ENCODE assay signal across 21 mouse cellular contexts in the genomic region with DNA sequence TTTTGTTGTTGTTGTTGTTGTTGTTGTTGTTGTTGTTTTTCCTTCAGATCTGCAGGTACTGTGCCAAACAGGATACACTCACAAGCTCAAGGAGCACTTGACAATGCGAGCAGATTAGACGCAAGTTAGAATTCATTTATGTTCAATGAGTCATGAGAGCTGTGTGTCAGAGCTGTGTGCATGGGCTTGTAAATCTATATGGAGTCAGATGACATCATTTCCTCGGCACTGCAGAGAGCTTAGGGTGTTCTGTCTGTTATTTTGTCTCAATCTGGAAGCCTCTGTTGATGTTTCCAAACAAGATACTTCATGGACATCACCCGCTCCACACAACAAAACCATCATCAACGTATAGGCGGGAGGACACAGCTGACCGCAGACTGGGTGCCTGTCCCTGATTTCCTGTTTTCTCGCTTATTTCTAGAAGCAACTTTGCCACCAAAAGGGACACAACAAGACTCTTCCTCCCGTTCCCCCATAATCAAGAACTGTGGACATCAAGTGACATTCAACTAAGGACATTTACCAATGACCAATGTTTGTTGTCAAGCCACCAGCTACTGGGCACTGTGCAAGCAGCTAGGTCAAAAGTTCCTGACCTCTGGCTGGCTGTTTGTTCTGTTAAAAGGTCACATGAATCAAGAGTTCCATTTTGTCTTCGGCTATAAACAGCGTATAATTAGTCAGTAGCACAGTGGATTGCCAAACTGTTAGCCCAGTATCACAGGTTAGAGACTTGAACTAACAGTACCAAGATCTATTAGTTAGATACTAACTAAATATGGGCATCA.
DNase-seq lines count a peak whose midpoint lies in the region; ATAC-seq lines count a peak whose summit lies in the region.
"Had no signal": no experiment of that assay in that cellular context is flagged by ENCODE, and none has a peak within 500 bp of the region (broad histone marks: within the 10 kb centered on the region; RNA-seq: fewer than 3 reads in every experiment).

No protein-coding gene starts in this region.

- peak; percentile 23 for DNase-seq in embryo, embryonic 10 days (ENCODE audit: low spot score)
- DNase-seq in embryo, embryonic 11 days = no peak
- DNase-seq in kidney, adult 11 months = no peak
- peak; percentile 37 for DNase-seq in NIH3T3 (ENCODE audit: low read depth)
- no peak for DNase-seq in cerebellum, adult 8-10 months
- DNase-seq: adrenal gland, adult 8-10 months; cerebellum, postnatal 14 days; gastrocnemius, postnatal 10 days; heart, adult 2 months; lung, adult 2 months; lung, postnatal 4 days; right cerebral cortex, postnatal 25 days had no signal

- H3K4me1 ChIP-seq in kidney, embryonic 14.5 days (ENCODE audit: control insufficient read depth, insufficient read depth, low read length) = no peaks in the 10 kb centered on the region
- H3K4me1 ChIP-seq in liver, embryonic 16.5 days (ENCODE audit: control insufficient read depth, low read depth, low read length) = peaks cover 11% of the 10 kb centered on the region
- H3K4me1 ChIP-seq in hindbrain, embryonic 13.5 days (replicated peaks) = no peaks in the 10 kb centered on the region
- H3K4me1 ChIP-seq: hindbrain, embryonic 10.5 days; limb, embryonic 12.5 days; stomach, embryonic 15.5 days had no signal

- no peaks in the 10 kb centered on the region for H3K27me3 ChIP-seq in kidney, embryonic 14.5 days (ENCODE audit: control insufficient read depth, insufficient read depth, low read length)
- H3K27me3 ChIP-seq in liver, embryonic 16.5 days (ENCODE audit: control insufficient read depth, insufficient read depth, low read depth, low read length) = no peaks in the 10 kb centered on the region
- H3K27me3 ChIP-seq in hindbrain, embryonic 13.5 days = no peaks in the 10 kb centered on the region
- H3K27me3 ChIP-seq: kidney, embryonic 15.5 days; limb, embryonic 12.5 days; stomach, embryonic 15.5 days had no signal

- no peak overlapping the region for H3K4me2 ChIP-seq in kidney, embryonic 14.5 days (replicated peaks; ENCODE audit: low read depth, low read length)
- H3K4me2 ChIP-seq in liver, embryonic 16.5 days (ENCODE audit: low read depth, low read length) = no peak overlapping the region
- no peak overlapping the region for H3K4me2 ChIP-seq in hindbrain, embryonic 13.5 days
- H3K4me2 ChIP-seq: kidney, embryonic 15.5 days; limb, embryonic 12.5 days; stomach, embryonic 15.5 days had no signal

- H3K9ac ChIP-seq in kidney, embryonic 14.5 days (ENCODE audit: low read depth, low read length) = no peak overlapping the region
- H3K9ac ChIP-seq in liver, embryonic 16.5 days (ENCODE audit: low read depth, low read length) = no peak overlapping the region
- no peak overlapping the region for H3K9ac ChIP-seq in hindbrain, embryonic 13.5 days
- H3K9ac ChIP-seq: kidney, embryonic 15.5 days; limb, embryonic 12.5 days; stomach, embryonic 15.5 days had no signal

- 75% methylated on average over 11 of the region's 11 CpGs for WGBS in kidney, embryonic 14.5 days
- 72% methylated on average over 11 of the region's 11 CpGs for WGBS in liver, embryonic 16.5 days (ENCODE audit: insufficient replicate concordance)
- WGBS in hindbrain, embryonic 13.5 days = 88% methylated on average over 11 of the region's 11 CpGs

- peak; percentile 43; the same call in 1 of the 2 replicates for ATAC-seq in kidney, embryonic 14.5 days (ENCODE audit: low FRiP score, low TSS enrichment)
- ATAC-seq in liver, embryonic 16.5 days (ENCODE audit: low read depth) = peak; percentile 47
- no peak for ATAC-seq in hindbrain, embryonic 13.5 days (ENCODE audit: low FRiP score)
- ATAC-seq: midbrain, embryonic 16.5 days had no signal

- H3K9me3 ChIP-seq in kidney, embryonic 14.5 days (ENCODE audit: control insufficient read depth, low read length) = no peaks in the 10 kb centered on the region
- H3K9me3 ChIP-seq in liver, embryonic 16.5 days (replicated peaks; ENCODE audit: control insufficient read depth, low read length) = no peaks in the 10 kb centered on the region
- H3K9me3 ChIP-seq in hindbrain, embryonic 13.5 days = no peaks in the 10 kb centered on the region
- H3K9me3 ChIP-seq: embryonic facial prominence, embryonic 10.5 days; hindbrain, embryonic 10.5 days; kidney, embryonic 15.5 days; limb, embryonic 12.5 days; stomach, embryonic 15.5 days had no signal

- no peaks in the 10 kb centered on the region for H3K36me3 ChIP-seq in kidney, embryonic 14.5 days (ENCODE audit: control insufficient read depth, insufficient read depth, low read length)
- H3K36me3 ChIP-seq in liver, embryonic 16.5 days (ENCODE audit: control insufficient read depth, insufficient read depth) = no peaks in the 10 kb centered on the region
- H3K36me3 ChIP-seq in hindbrain, embryonic 13.5 days = peaks cover 7% of the 10 kb centered on the region
- H3K36me3 ChIP-seq: embryonic facial prominence, embryonic 10.5 days; hindbrain, embryonic 10.5 days; kidney, embryonic 15.5 days; limb, embryonic 12.5 days; stomach, embryonic 15.5 days had no signal

- H3K4me3 ChIP-seq in kidney, embryonic 14.5 days (ENCODE audit: low read length) = no peak overlapping the region
- H3K4me3 ChIP-seq in liver, embryonic 16.5 days (ENCODE audit: low read depth, low read length) = no peak overlapping the region
- no peak overlapping the region for H3K4me3 ChIP-seq in hindbrain, embryonic 13.5 days
- H3K4me3 ChIP-seq: embryonic facial prominence, embryonic 10.5 days; heart, adult 2 months; hindbrain, embryonic 10.5 days; kidney, embryonic 15.5 days; limb, embryonic 12.5 days; stomach, embryonic 15.5 days had no signal

- no peak overlapping the region for H3K27ac ChIP-seq in kidney, embryonic 14.5 days (ENCODE audit: low read depth, low read length)
- no peak overlapping the region for H3K27ac ChIP-seq in liver, embryonic 16.5 days (ENCODE audit: low read length)
- H3K27ac ChIP-seq in hindbrain, embryonic 13.5 days = no peak overlapping the region
- H3K27ac ChIP-seq: embryonic facial prominence, embryonic 10.5 days; heart, adult 2 months; hindbrain, embryonic 10.5 days; kidney, embryonic 15.5 days; limb, embryonic 12.5 days; stomach, embryonic 15.5 days had no signal

Comparison
In these comparisons a context has a peak if more than half of its experiments do, and no peak if none do; other contexts are left out.
1. DNase-seq: peak in embryo, embryonic 10 days (single experiment) and NIH3T3 (single experiment); none in embryo, embryonic 11 days (single experiment), kidney, adult 11 months (single experiment) and cerebellum, adult 8-10 months (single experiment).